Mouse (Mus musculus): ENCODE measurements around the gene Add1. TPM values are rescaled to one million over a fixed set of nuclear protein-coding genes. Genes with fewer than 3 reads are reported as not detected.

Gene Add1
- 176 and 179 TPM in 2 replicates for polyA plus RNA-seq (2012; rRNA removed; ENCODE audit: low replicate concordance)

GRCm38 (mm10) chr5:34573268-34574221, at the start of gene Add1:
Gene Add1 (plus strand): TSS chr5:34573664.

GRCm38 (mm10) chr5:34525663-34526476, 47.6 kb upstream of the Add1 start, which contains the start of gene Sh3bp2:
Gene Sh3bp2 (plus strand): TSS chr5:34525838.

GRCm38 (mm10) chr5:34636481-34637287, 63.2 kb downstream of the Add1 start, which contains the start of gene Mfsd10:
Gene Mfsd10 (minus strand): TSS chr5:34637212.

GRCm38 (mm10) chr5:34659686-34660590, 86.5 kb downstream of the Add1 start, which contains the start of the genes Nop14 and Grk4:
Gene Nop14 (minus strand): TSS chr5:34660148.
Gene Grk4 (plus strand): TSS chr5:34660379.

Other genes with a start within 250 kb of the Add1 start
- gene Rnf4, start 237.4 kb upstream of the Add1 start, polyA plus RNA-seq (2012; rRNA removed; ENCODE audit: low replicate concordance), result 51.0 and 113 TPM in 2 replicates
- 38.5 and 47.4 TPM in 2 replicates for gene Fam193a, start 203.7 kb upstream of the Add1 start, polyA plus RNA-seq (2012; rRNA removed; ENCODE audit: low replicate concordance)
- 28.8 and 39.2 TPM in 2 replicates for gene Tnip2, start 59.7 kb upstream of the Add1 start, polyA plus RNA-seq (2012; rRNA removed; ENCODE audit: low replicate concordance)
- 24.7 and 31.2 TPM in 2 replicates for gene Sh3bp2, start 47.8 kb upstream of the Add1 start, polyA plus RNA-seq (2012; rRNA removed; ENCODE audit: low replicate concordance)
- gene Mfsd10, start 63.5 kb downstream of the Add1 start, polyA plus RNA-seq (2012; rRNA removed; ENCODE audit: low replicate concordance), result 133 and 213 TPM in 2 replicates
- 12.3 and 16.8 TPM in 2 replicates for gene Nop14, start 86.5 kb downstream of the Add1 start, polyA plus RNA-seq (2012; rRNA removed; ENCODE audit: low replicate concordance)
- 1.2 and 1.9 TPM in 2 replicates for gene Grk4, start 86.7 kb downstream of the Add1 start, polyA plus RNA-seq (2012; rRNA removed; ENCODE audit: low replicate concordance)
- 13.0 and 18.9 TPM in 2 replicates for gene Htt, start 188.1 kb downstream of the Add1 start, polyA plus RNA-seq (2012; rRNA removed; ENCODE audit: low replicate concordance)